Mouse (Mus musculus) urinary bladder, postnatal 25 days (tissue): ENCODE data around the gene Phlpp1.

Experiments used
- DNase-seq: peaks from one replicate; pipeline ENCODE4 v3.0.0; 2022; ENCODE audit warnings: low spot score

Gene Phlpp1

GRCm38 (mm10) chr1:106171241-106172220 is at the start of gene Phlpp1:
Gene Phlpp1, plus strand, starts transcription at chr1:106171752.
- DNase-seq, result peak; percentile 98

- no peak for DNase-seq
Measured at GRCm38 (mm10) chr1:106126601-106127000, 45.0 kb upstream of the Phlpp1 start.

- DNase-seq, result no peak
Measured at GRCm38 (mm10) chr1:106131697-106132349, 39.7 kb upstream of the Phlpp1 start.

GRCm38 (mm10) chr1:106132350-106132700 is 39.2 kb upstream of the Phlpp1 start:
- no peak for DNase-seq

- no peak for DNase-seq
Measured at GRCm38 (mm10) chr1:106138691-106139090, 32.9 kb upstream of the Phlpp1 start.

GRCm38 (mm10) chr1:106139137-106139536 is 32.4 kb upstream of the Phlpp1 start:
- no peak for DNase-seq

- DNase-seq, result no peak
Measured at GRCm38 (mm10) chr1:106142010-106142409, 29.5 kb upstream of the Phlpp1 start.

- DNase-seq, result no peak
Measured at GRCm38 (mm10) chr1:106144534-106144933, 27.0 kb upstream of the Phlpp1 start.

GRCm38 (mm10) chr1:106145055-106145454 is 26.5 kb upstream of the Phlpp1 start:
- DNase-seq, result no peak

GRCm38 (mm10) chr1:106145565-106146190 is 25.9 kb upstream of the Phlpp1 start:
- no peak for DNase-seq

- DNase-seq, result no peak
Measured at GRCm38 (mm10) chr1:106148386-106149380, 22.9 kb upstream of the Phlpp1 start.

GRCm38 (mm10) chr1:106151846-106152245 is 19.7 kb upstream of the Phlpp1 start:
- DNase-seq, result no peak

- no peak for DNase-seq
Measured at GRCm38 (mm10) chr1:106152742-106153141, 18.8 kb upstream of the Phlpp1 start.

- no peak for DNase-seq
Measured at GRCm38 (mm10) chr1:106154590-106154989, 17.0 kb upstream of the Phlpp1 start.

- DNase-seq, result no peak
Measured at GRCm38 (mm10) chr1:106155087-106155567, 16.4 kb upstream of the Phlpp1 start.

- no peak for DNase-seq
Measured at GRCm38 (mm10) chr1:106155702-106156101, 15.8 kb upstream of the Phlpp1 start.

GRCm38 (mm10) chr1:106157961-106158515 is 13.5 kb upstream of the Phlpp1 start:
- no peak for DNase-seq

- DNase-seq, result no peak
Measured at GRCm38 (mm10) chr1:106159667-106160066, 11.9 kb upstream of the Phlpp1 start.

GRCm38 (mm10) chr1:106160916-106161315 is 10.6 kb upstream of the Phlpp1 start:
- no peak for DNase-seq

GRCm38 (mm10) chr1:106162581-106162980 is 9.0 kb upstream of the Phlpp1 start:
- no peak for DNase-seq

- DNase-seq, result no peak
Measured at GRCm38 (mm10) chr1:106163401-106163800, 8.2 kb upstream of the Phlpp1 start.
